Mouse (Mus musculus) small intestine, adult 2 months (tissue): ENCODE measurements around the gene Trim17. TPM values are rescaled to one million over a fixed set of nuclear protein-coding genes. Genes with fewer than 3 reads are reported as not detected.

Experiments
- H3K27ac ChIP-seq: fragments of 200-500 bp; 2 replicates; pipeline ENCODE4 v1.5.1; 2012; ENCODE audit warnings: low read depth, low read length, control low read depth, inconsistent platforms; ENCODE audit not compliant: insufficient read depth
- H3K27me3 ChIP-seq: fragments of 200-500 bp; 2 replicates; pipeline ENCODE4 v1.6.1; 2012; ENCODE audit warnings: mild to moderate bottlenecking, moderate library complexity, low read length, inconsistent platforms; ENCODE audit not compliant: control insufficient read depth, insufficient read depth
- H3K36me3 ChIP-seq: fragments of 200-500 bp; 2 replicates; pipeline ENCODE4 v1.6.1; 2012; ENCODE audit warnings: mild to moderate bottlenecking, low read length, control low read depth, inconsistent platforms; ENCODE audit not compliant: control insufficient read depth, insufficient read depth
- H3K4me1 ChIP-seq: fragments of 200-500 bp; 2 replicates; pipeline ENCODE4 v1.6.1; 2012; ENCODE audit warnings: low read length, inconsistent platforms, mixed read lengths; ENCODE audit not compliant: control insufficient read depth, insufficient read depth, insufficient read length
- H3K4me3 ChIP-seq: fragments of 200-500 bp; 2 replicates; pipeline ENCODE4 v1.5.1; 2012; ENCODE audit warnings: low read depth, mild to moderate bottlenecking, control low read depth, inconsistent platforms, low read length, moderate library complexity
- CTCF ChIP-seq: fragments of 200-500 bp; IDR thresholded peaks from 2 replicates; pipeline ENCODE4 v1.5.1; 2012; ENCODE audit warnings: low read depth, mild to moderate bottlenecking, control low read depth, inconsistent platforms, low read length, moderate library complexity, mixed read lengths; ENCODE audit not compliant: insufficient replicate concordance, insufficient read length; ENCODE audit errors: extremely low read depth
- POLR2A ChIP-seq: fragments of 200-500 bp; IDR thresholded peaks from 2 replicates; pipeline ENCODE4 v1.6.1; 2012; ENCODE audit warnings: low read depth, mild to moderate bottlenecking, control low read depth, inconsistent platforms, low read length, moderate library complexity
- WGBS: fragments of 180-500 bp; shearing (Covaris S2); methylation state at CpG from one replicate; pipeline ENCODE4 v1.1.7; 2018; 5-methylcytosine and 5-hydroxymethylcytosine counted together
- polyA plus RNA-seq: library from polyadenylated mRNA; depleted of rRNA; stranded (reverse); fragments of >200 nt; gene quantifications from 2 replicates; pipeline ENCODE4 v1.2.3, GENCODE M21; 2012

Trim17 gene
- polyA plus RNA-seq, 1 experiment = 0.08 TPM

- Histone ChIP-seq H3K27me3 (no peaks in the 10 kb centered on the region), H3K36me3 (peaks cover 31% of the 10 kb centered on the region), H3K27ac (no peak overlapping the region), H3K4me3 (no peak overlapping the region), H3K4me1 (peaks cover 19% of the 10 kb centered on the region; the same call in 1 of the 2 replicates)
- 45% methylated on average over 4 of the region's 4 CpGs for WGBS
- TF ChIP-seq POLR2A (no peak), CTCF (0 out of 2 replicates have a peak, but pooled peaks have one; percentile 5)
These were observed 22.9 kb upstream of the Trim17 start for GRCm38 (mm10) chr11:58931576-58931975.

GRCm38 (mm10) chr11:58937909-58938308, 16.6 kb upstream of the Trim17 start:
- TF ChIP-seq CTCF (no peak), POLR2A (no peak)
- Histone ChIP-seq H3K27ac (0 out of 2 replicates have a peak overlapping the region, but pooled peaks have one; percentile 74), H3K4me1 (peaks cover 12% of the 10 kb centered on the region; the same call in 1 of the 2 replicates), H3K36me3 (peaks cover 24% of the 10 kb centered on the region), H3K4me3 (peak overlapping the region; percentile 78), H3K27me3 (no peaks in the 10 kb centered on the region)
- 2% methylated on average over 13 of the region's 13 CpGs for WGBS

DNA sequence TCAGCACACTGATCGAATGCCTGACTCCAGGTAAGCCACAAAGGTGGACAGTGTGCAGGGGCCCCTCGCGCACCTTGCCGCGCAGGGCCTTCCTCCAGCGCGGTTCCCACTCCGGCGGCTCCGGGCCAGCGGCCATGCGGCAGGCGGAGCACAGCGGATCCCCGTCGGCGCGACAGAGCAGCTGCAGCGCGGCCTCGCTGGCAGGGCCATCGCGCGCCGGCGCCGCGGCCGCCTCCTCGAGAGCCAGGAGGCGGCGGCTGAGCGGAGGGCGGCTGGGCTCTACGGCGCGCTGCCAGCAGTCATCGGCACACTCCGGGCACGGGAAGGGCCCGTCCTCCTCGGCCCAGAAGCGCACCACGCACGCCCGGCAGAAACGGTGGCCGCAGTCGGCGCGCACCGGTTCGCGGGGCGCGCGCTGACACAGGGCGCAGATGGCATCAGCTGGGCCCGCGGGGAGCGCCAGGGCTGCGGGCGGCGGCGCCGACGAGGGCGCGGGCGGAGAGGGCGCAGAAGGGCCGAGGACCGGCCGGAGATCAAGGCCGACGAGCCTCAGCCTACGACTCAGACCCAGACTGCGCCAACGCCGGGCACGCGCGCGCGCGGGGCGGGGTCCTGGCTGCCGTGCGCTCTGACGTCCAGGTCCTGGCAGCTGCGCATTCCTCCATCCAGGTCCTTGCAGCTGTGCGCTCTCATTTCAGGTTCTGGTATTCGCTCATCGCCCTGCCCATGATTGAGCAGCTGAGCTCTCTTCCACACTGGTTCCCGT, 16.0 kb upstream of the Trim17 start, which contains the start of gene Rnf187:
Gene Rnf187, minus strand, starts transcription at position 595 of the 766 bp plus-strand sequence.
- under 1% methylated on average over 95 of the region's 95 CpGs for WGBS
- H3K27me3 ChIP-seq = no peaks in the 10 kb centered on the region
- TF ChIP-seq CTCF (no peak), POLR2A (peak; percentile 85)
- H3K36me3 ChIP-seq = peaks cover 18% of the 10 kb centered on the region
- peak within 1 kb of the TSS; percentile 74 for H3K27ac ChIP-seq
- H3K4me1 ChIP-seq = peaks cover 12% of the 10 kb centered on the region; the same call in 1 of the 2 replicates
- H3K4me3 ChIP-seq = peak within 1 kb of the TSS; percentile 78

DNA sequence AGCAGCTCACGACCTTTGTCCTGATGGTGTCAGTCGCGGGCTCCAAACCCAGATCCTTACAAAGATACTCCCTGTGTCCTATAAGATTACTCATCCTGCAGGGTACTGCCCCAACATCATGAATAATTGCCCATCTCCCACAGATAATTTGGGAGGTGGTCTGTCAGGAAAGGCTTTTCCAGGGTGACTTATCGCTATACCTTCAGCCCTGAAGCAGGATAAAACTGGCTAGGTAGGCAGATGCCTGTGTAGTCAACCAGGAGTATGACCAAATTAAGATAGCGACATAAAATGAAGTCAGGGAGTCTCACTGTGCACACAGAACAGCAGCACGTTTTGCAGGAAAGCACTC, 15.4 kb upstream of the Trim17 start:
- TF ChIP-seq POLR2A = no peak
- no peak for TF ChIP-seq CTCF
- H3K27me3 ChIP-seq = no peaks in the 10 kb centered on the region
- no peak overlapping the region; the same call in 1 of the 2 replicates for H3K27ac ChIP-seq
- 14% methylated on average over 6 of the region's 6 CpGs for WGBS
- peaks cover 12% of the 10 kb centered on the region; the same call in 1 of the 2 replicates for H3K4me1 ChIP-seq
- peaks cover 12% of the 10 kb centered on the region for H3K36me3 ChIP-seq
- peak overlapping the region; percentile 78; the same call in 1 of the 2 replicates for H3K4me3 ChIP-seq

- no peak overlapping the region for H3K27ac ChIP-seq
- H3K4me3 ChIP-seq = no peak overlapping the region
- H3K4me1 ChIP-seq = peaks cover 4% of the 10 kb centered on the region
- no peaks in the 10 kb centered on the region for H3K36me3 ChIP-seq
- peaks cover 7% of the 10 kb centered on the region for H3K27me3 ChIP-seq
- TF ChIP-seq POLR2A = no peak
- TF ChIP-seq CTCF = no peak
- 80% methylated on average over 5 of the region's 5 CpGs for WGBS
These were observed 10.3 kb upstream of the Trim17 start for GRCm38 (mm10) chr11:58944136-58944535.

DNA sequence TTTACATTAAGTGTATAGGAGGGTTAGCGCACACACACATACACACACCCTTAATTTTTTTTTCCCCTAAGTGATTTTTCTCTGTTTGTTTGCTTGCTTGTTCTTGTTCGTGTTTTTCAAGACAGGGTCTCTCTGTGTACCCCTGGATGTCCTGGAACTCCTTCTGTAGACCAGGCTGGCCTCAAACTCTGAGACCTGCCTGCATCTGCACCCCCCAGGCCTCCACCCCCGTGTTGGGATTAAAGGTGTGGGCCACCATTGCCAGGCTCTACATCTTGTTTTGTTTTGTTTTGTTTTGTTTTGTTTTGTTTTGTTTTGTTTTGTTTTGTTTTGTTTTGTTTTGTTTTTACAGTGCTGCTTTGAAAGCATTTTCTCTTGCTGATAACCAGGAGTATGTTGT, 7.2 kb upstream of the Trim17 start:
- whole genome bisulfite sequencing = 67% methylated on average over 3 of the region's 3 CpGs
- Histone ChIP-seq H3K4me1 (peaks cover 4% of the 10 kb centered on the region), H3K27ac (no peak overlapping the region), H3K4me3 (no peak overlapping the region), H3K27me3 (peaks cover 18% of the 10 kb centered on the region), H3K36me3 (no peaks in the 10 kb centered on the region)
- TF ChIP-seq CTCF (no peak), POLR2A (no peak)

GRCm38 (mm10) chr11:58947798-58948528, 6.5 kb upstream of the Trim17 start:
- peak overlapping the region; percentile 27 for H3K4me3 ChIP-seq
- peaks cover 4% of the 10 kb centered on the region for H3K4me1 ChIP-seq
- 12% methylated on average over 23 of the region's 23 CpGs for WGBS
- no peak overlapping the region; the same call in 1 of the 2 replicates for H3K27ac ChIP-seq
- TF ChIP-seq POLR2A (no peak), CTCF (no peak)
- peaks cover 18% of the 10 kb centered on the region for H3K27me3 ChIP-seq
- H3K36me3 ChIP-seq = no peaks in the 10 kb centered on the region
